Mouse (Mus musculus) embryonic fibroblast, embryonic 13.5 days (primary cell): ENCODE results near the gene Tsc2.

Experiments used
- CTCF ChIP-seq: IDR thresholded peaks from 2 replicates; pipeline ENCODE4 v1.5.1; 2011; ENCODE audit warnings: mild to moderate bottlenecking, control low read depth, low read length, moderate library complexity, borderline replicate concordance; ENCODE audit not compliant: insufficient read depth
- POLR2A ChIP-seq: IDR thresholded peaks from 2 replicates; pipeline ENCODE4 v1.6.1; 2011; ENCODE audit warnings: low read depth, mild to moderate bottlenecking, control low read depth, low read length, moderate library complexity

DNA sequence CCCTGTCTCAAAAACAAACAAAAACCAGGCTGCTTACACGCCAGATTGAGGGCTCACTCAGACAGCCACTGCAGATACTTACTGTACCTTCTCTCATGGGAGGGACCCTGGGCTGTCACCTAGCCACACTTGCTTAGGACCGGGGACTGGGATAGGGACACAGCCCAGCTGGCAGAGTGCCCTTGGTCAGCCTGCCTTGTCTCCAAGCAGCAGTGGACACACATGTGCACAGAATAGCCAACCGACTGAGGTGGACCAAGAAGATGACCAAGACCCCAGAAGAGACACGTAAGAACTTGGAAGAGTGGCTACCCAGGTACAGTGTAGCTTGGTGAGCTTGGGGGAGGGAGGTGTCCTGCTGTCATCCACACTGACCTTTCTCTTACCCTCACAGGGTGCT lies 5.8 kb upstream of the Tsc2 start:
- TF ChIP-seq CTCF (no peak), POLR2A (no peak)
